Comparison of ENCODE assay signal across 14 mouse cellular contexts in genomic region chr9:65680938-65681633, GRCm38 (mm10). TPM values are rescaled to one million over a fixed set of nuclear protein-coding genes. Genes with fewer than 3 reads are reported as not detected.
DNase-seq lines count a peak whose midpoint lies in the region; ATAC-seq lines count a peak whose summit lies in the region.
"Had no signal": no experiment of that assay in that cellular context is flagged by ENCODE, and none has a peak within 500 bp of the region (broad histone marks: within the 10 kb centered on the region; RNA-seq: fewer than 3 reads in every experiment).

No protein-coding gene starts in this region.

- 91% methylated on average over 4 of the region's 4 CpGs for WGBS in hindbrain, embryonic 14.5 days
- WGBS in hindbrain, embryonic 11.5 days: 89% methylated on average over 4 of the region's 4 CpGs

- no peaks in the 10 kb centered on the region for H3K9me3 ChIP-seq in hindbrain, embryonic 14.5 days (ENCODE audit: control insufficient read depth, low read length)
- H3K9me3 ChIP-seq in hindbrain, embryonic 11.5 days (ENCODE audit: control insufficient read depth, low read length): no peaks in the 10 kb centered on the region
- H3K9me3 ChIP-seq: forebrain, embryonic 12.5 days had no signal

- H3K4me2 ChIP-seq in hindbrain, embryonic 14.5 days (replicated peaks): no peak overlapping the region
- no peak overlapping the region for H3K4me2 ChIP-seq in hindbrain, embryonic 11.5 days (replicated peaks; ENCODE audit: low read depth, low read length)
- H3K4me2 ChIP-seq: forebrain, embryonic 12.5 days had no signal

- no peak for ATAC-seq in hindbrain, embryonic 14.5 days (ENCODE audit: low FRiP score)
- no peak for ATAC-seq in hindbrain, embryonic 11.5 days (ENCODE audit: low FRiP score)
- ATAC-seq in CD4-positive, CD25-positive, alpha-beta regulatory T cell, adult 4 months: peak; percentile 55
- no peak for ATAC-seq in megakaryocyte-erythroid progenitor cell, adult 5-6 weeks (replicated peaks; ENCODE audit: low FRiP score, low TSS enrichment, poor library complexity, severe bottlenecking)

- H3K4me1 ChIP-seq in hindbrain, embryonic 14.5 days (replicated peaks; ENCODE audit: control insufficient read depth, insufficient read depth, low read length): peaks cover 49% of the 10 kb centered on the region
- H3K4me1 ChIP-seq in hindbrain, embryonic 11.5 days (replicated peaks; ENCODE audit: control insufficient read depth, insufficient read depth, low read length): peaks cover 5% of the 10 kb centered on the region; the same call in 1 of the 2 replicates

- 0 out of 2 replicates have a peak overlapping the region, but pooled peaks have one; percentile 16 for H3K9ac ChIP-seq in hindbrain, embryonic 14.5 days
- no peak overlapping the region for H3K9ac ChIP-seq in hindbrain, embryonic 11.5 days (ENCODE audit: low read depth, low read length)
- H3K9ac ChIP-seq: forebrain, embryonic 12.5 days had no signal

- H3K27me3 ChIP-seq in hindbrain, embryonic 14.5 days (ENCODE audit: control insufficient read depth, insufficient read depth, low read length): no peaks in the 10 kb centered on the region
- H3K27me3 ChIP-seq in hindbrain, embryonic 11.5 days (ENCODE audit: control insufficient read depth, insufficient read depth, low read length): no peaks in the 10 kb centered on the region
- H3K27me3 ChIP-seq: forebrain, embryonic 12.5 days had no signal

- peaks cover 1% of the 10 kb centered on the region for H3K36me3 ChIP-seq in hindbrain, embryonic 14.5 days (replicated peaks; ENCODE audit: control insufficient read depth, insufficient read depth)
- no peaks in the 10 kb centered on the region for H3K36me3 ChIP-seq in hindbrain, embryonic 11.5 days (ENCODE audit: control insufficient read depth, insufficient read depth, low read length)

- H3K4me3 ChIP-seq in hindbrain, embryonic 14.5 days (replicated peaks; ENCODE audit: low read length): no peak overlapping the region
- H3K4me3 ChIP-seq in hindbrain, embryonic 11.5 days (ENCODE audit: low read depth, low read length): no peak overlapping the region
- H3K4me3 ChIP-seq: forebrain, embryonic 12.5 days had no signal

- no peak overlapping the region for H3K27ac ChIP-seq in hindbrain, embryonic 14.5 days
- no peak overlapping the region for H3K27ac ChIP-seq in hindbrain, embryonic 11.5 days (ENCODE audit: low read depth, low read length)
- H3K27ac ChIP-seq: forebrain, embryonic 12.5 days; macrophage had no signal

- DNase-seq in hindbrain, embryonic 14.5 days (ENCODE audit: low spot score): no peak
- DNase-seq in hindbrain, embryonic 11.5 days (ENCODE audit: low spot score): no peak
- DNase-seq in 3T3-L1 (ENCODE audit: low read depth, low spot score): peak; percentile 55
- DNase-seq in lung, postnatal 25 days (ENCODE audit: low spot score): peak; percentile 64
- DNase-seq in urinary bladder, postnatal 4 days (ENCODE audit: low spot score in 2 of 2): no peak
- DNase-seq: embryo, embryonic 11 days; heart, adult 11 months; kidney, adult 8-10 months; layer of hippocampus, postnatal 36 days had no signal

RNA-seq across cellular contexts. Expression of gene Oaz2, which starts 13.3 kb away (rescaled TPM):
- 280 and 287 TPM in 2 replicates for polyA plus RNA-seq in hindbrain, embryonic 14.5 days (2014; fragmentation: Nextera tagmentation; extraction: Ambion mirVana)
- polyA plus RNA-seq in hindbrain, embryonic 11.5 days (2014; fragmentation: Nextera tagmentation; extraction: Ambion mirVana): 204 and 224 TPM in 2 replicates
- polyA plus RNA-seq in CD4-positive, CD25-positive, alpha-beta regulatory T cell, adult 4 months (2017; shearing (Covaris generic)): 10 to 100 TPM; 28.1 to 40.3 TPM
- 22.1 and 23.4 TPM in 2 replicates for total RNA-seq in megakaryocyte-erythroid progenitor cell, adult 5-6 weeks (2014; fragmentation: Nextera tagmentation)
- total RNA-seq in megakaryocyte-erythroid progenitor cell, adult 5-6 weeks (2017): 34.7 and 36.1 TPM in 2 replicates

RNA-seq across cellular contexts. Expression of gene Rbpms2, which starts 51.6 kb away (rescaled TPM):
- polyA plus RNA-seq in hindbrain, embryonic 14.5 days (2014; fragmentation: Nextera tagmentation; extraction: Ambion mirVana): 4.0 and 4.7 TPM in 2 replicates
- 19.5 and 23.7 TPM in 2 replicates for polyA plus RNA-seq in hindbrain, embryonic 11.5 days (2014; fragmentation: Nextera tagmentation; extraction: Ambion mirVana)
- 1 to 10 TPM in 1 of 2 experiments, under 1 TPM in 1; 0.23 to 3.0 TPM for polyA plus RNA-seq in CD4-positive, CD25-positive, alpha-beta regulatory T cell, adult 4 months (2017; shearing (Covaris generic))
- total RNA-seq in megakaryocyte-erythroid progenitor cell, adult 5-6 weeks (2014; fragmentation: Nextera tagmentation): 1.9 TPM in 1 of 2 replicates, not detected in the other
- total RNA-seq in megakaryocyte-erythroid progenitor cell, adult 5-6 weeks (2017): 2.5 and 2.8 TPM in 2 replicates
- total RNA-seq: MEL had no signal

Comparison
In these comparisons a context has a peak if more than half of its experiments do, and no peak if none do; other contexts are left out.
1. DNase-seq: peak in 3T3-L1 (single experiment) and lung, postnatal 25 days (single experiment); none in hindbrain, embryonic 14.5 days (single experiment), hindbrain, embryonic 11.5 days (single experiment) and urinary bladder, postnatal 4 days (0 of 2).